Mouse (Mus musculus): ENCODE measurements around the gene Rab44. TPM values are rescaled to one million over a fixed set of nuclear protein-coding genes. Genes with fewer than 3 reads are reported as not detected.

The Rab44 gene
- polyA plus RNA-seq, 1 experiment from 2014 or later, result 1.4 TPM

GRCm38 (mm10) chr17:29071820-29072219, 42.1 kb upstream of the Rab44 start:
- H3K4me1 ChIP-seq (replicated peaks; ENCODE audit: control insufficient read depth, insufficient read depth), result peaks cover 7% of the 10 kb centered on the region
- no peak overlapping the region for H3K27ac ChIP-seq (replicated peaks)
- DNase-seq (ENCODE audit: low spot score) (no peak), ATAC-seq (ENCODE audit: low FRiP score, low TSS enrichment) (no peak)
- H3K4me3 ChIP-seq (ENCODE audit: low read depth, low read length), result no peak overlapping the region
- H3K4me2 ChIP-seq (replicated peaks; ENCODE audit: low read depth), result no peak overlapping the region
- H3K36me3 ChIP-seq (ENCODE audit: control insufficient read depth, insufficient read depth, low read length), result no peaks in the 10 kb centered on the region
- no peak overlapping the region; the same call in 1 of the 2 replicates for H3K9ac ChIP-seq (ENCODE audit: low read length)
- no peaks in the 10 kb centered on the region for H3K27me3 ChIP-seq (ENCODE audit: control insufficient read depth, insufficient read depth, low read length)
- WGBS, result 54% methylated on average over 5 of the region's 5 CpGs
- no peak for TF ChIP-seq EP300 (optimal IDR thresholded peaks at IDR 0.05)
- TF ChIP-seq CTCF (IDR thresholded peaks at IDR 0.05; ENCODE audit: low read depth), result no peak
- H3K9me3 ChIP-seq (ENCODE audit: control insufficient read depth, low read length), result no peaks in the 10 kb centered on the region

- peaks cover 7% of the 10 kb centered on the region for H3K4me1 ChIP-seq (replicated peaks; ENCODE audit: control insufficient read depth, insufficient read depth)
- no peak for TF ChIP-seq EP300 (optimal IDR thresholded peaks at IDR 0.05)
- TF ChIP-seq CTCF (IDR thresholded peaks at IDR 0.05; ENCODE audit: low read depth), result no peak
- H3K27me3 ChIP-seq (ENCODE audit: control insufficient read depth, insufficient read depth, low read length), result no peaks in the 10 kb centered on the region
- H3K36me3 ChIP-seq (ENCODE audit: control insufficient read depth, insufficient read depth, low read length), result no peaks in the 10 kb centered on the region
- H3K4me2 ChIP-seq (replicated peaks; ENCODE audit: low read depth), result 0 out of 2 replicates have a peak overlapping the region, but pooled peaks have one; percentile 8
- H3K27ac ChIP-seq (replicated peaks), result no peak overlapping the region
- H3K4me3 ChIP-seq (ENCODE audit: low read depth, low read length), result no peak overlapping the region
- H3K9me3 ChIP-seq (ENCODE audit: control insufficient read depth, low read length), result no peaks in the 10 kb centered on the region
- ATAC-seq (ENCODE audit: low FRiP score, low TSS enrichment), result no peak
- no peak overlapping the region for H3K9ac ChIP-seq (ENCODE audit: low read length)
- DNase-seq (ENCODE audit: low spot score), result peak; percentile 51
- 21% methylated on average over 11 of the region's 11 CpGs for WGBS
Measured at GRCm38 (mm10) chr17:29072701-29073307, 41.1 kb upstream of the Rab44 start.

DNA sequence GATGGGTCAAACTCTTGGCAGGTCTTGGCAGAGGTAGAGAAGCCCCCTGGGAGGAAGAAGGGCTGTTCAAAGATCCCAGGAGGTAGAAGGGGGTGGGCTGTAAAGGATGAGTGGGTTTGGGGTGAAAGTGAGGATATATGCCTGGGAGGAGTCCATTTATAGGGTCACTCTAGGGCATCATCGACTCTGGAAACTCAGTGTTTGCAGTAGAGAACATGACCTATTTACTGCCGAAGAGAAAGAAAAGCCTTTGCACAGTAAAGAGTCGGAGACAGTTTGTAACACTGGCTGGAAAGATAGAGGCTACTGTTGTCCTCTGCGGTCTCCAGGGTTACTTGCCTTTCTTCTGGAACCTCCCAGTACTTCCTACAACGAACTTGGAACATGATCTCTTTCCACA, 40.6 kb upstream of the Rab44 start:
- DNase-seq (ENCODE audit: low spot score) (no peak), ATAC-seq (ENCODE audit: low FRiP score, low TSS enrichment) (no peak)
- Histone ChIP-seq H3K4me1 (replicated peaks; ENCODE audit: control insufficient read depth, insufficient read depth) (peaks cover 7% of the 10 kb centered on the region), H3K4me3 (ENCODE audit: low read depth, low read length) (no peak overlapping the region), H3K27me3 (ENCODE audit: control insufficient read depth, insufficient read depth, low read length) (no peaks in the 10 kb centered on the region), H3K27ac (replicated peaks) (no peak overlapping the region), H3K9me3 (ENCODE audit: control insufficient read depth, low read length) (no peaks in the 10 kb centered on the region), H3K9ac (ENCODE audit: low read length) (no peak overlapping the region), H3K4me2 (replicated peaks; ENCODE audit: low read depth) (0 out of 2 replicates have a peak overlapping the region, but pooled peaks have one; percentile 8), H3K36me3 (ENCODE audit: control insufficient read depth, insufficient read depth, low read length) (no peaks in the 10 kb centered on the region)
- 40% methylated on average over 5 of the region's 5 CpGs for WGBS
- no peak for TF ChIP-seq CTCF (IDR thresholded peaks at IDR 0.05; ENCODE audit: low read depth)
- no peak for TF ChIP-seq EP300 (optimal IDR thresholded peaks at IDR 0.05)

DNA sequence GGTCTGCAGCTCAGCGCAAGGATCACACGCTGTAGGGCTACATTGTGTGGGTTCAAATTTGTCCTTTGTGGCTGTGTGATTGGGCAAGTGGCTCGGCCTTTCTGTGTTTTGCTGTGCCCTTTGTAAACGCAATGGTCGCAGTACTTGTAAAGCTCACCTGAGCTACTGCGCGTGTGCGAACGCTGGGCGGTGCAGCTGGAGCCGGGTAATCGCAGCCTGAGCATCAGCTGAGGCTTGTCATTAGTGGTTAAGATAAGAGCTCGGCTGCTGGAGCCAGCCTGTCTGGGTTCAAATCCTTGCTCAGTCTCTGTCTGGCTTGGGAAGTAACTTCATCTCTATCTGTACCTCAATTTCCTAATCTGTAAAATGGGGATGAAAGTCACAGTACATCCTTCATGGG, 39.9 kb upstream of the Rab44 start:
- H3K27ac ChIP-seq (replicated peaks), result no peak overlapping the region
- no peak overlapping the region for H3K4me2 ChIP-seq (replicated peaks; ENCODE audit: low read depth)
- TF ChIP-seq CTCF (IDR thresholded peaks at IDR 0.05; ENCODE audit: low read depth) (no peak), EP300 (optimal IDR thresholded peaks at IDR 0.05) (no peak)

DNA sequence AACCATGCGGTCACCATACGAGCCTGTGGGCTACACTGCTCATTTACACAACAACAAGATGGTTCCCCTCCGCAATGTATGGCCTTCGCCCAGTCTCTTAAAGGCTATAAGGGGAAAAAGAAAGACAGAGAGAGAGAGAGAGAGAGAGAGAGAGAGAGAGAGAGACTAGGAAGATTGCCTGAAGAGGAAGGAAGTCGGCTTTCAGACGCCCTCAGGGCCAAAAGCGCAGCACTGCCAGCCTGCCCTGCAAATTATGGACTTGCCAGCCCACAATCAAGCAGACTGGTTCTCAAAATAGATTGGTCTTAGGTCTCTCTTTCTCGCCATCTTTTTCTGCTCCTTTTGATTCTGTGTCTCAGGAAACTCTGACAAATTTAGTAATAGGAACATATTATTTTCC, 37.7 kb upstream of the Rab44 start:
- ATAC-seq (ENCODE audit: low FRiP score, low TSS enrichment), result no peak
- Histone ChIP-seq H3K9me3 (ENCODE audit: control insufficient read depth, low read length) (no peaks in the 10 kb centered on the region), H3K9ac (ENCODE audit: low read length) (no peak overlapping the region), H3K4me3 (ENCODE audit: low read depth, low read length) (no peak overlapping the region), H3K27me3 (ENCODE audit: control insufficient read depth, insufficient read depth, low read length) (no peaks in the 10 kb centered on the region), H3K36me3 (ENCODE audit: control insufficient read depth, insufficient read depth, low read length) (no peaks in the 10 kb centered on the region), H3K4me1 (replicated peaks; ENCODE audit: control insufficient read depth, insufficient read depth) (peaks cover 7% of the 10 kb centered on the region), H3K4me2 (replicated peaks; ENCODE audit: low read depth) (no peak overlapping the region), H3K27ac (replicated peaks) (no peak overlapping the region)
- DNase-seq (ENCODE audit: low spot score), result no peak
- WGBS, result 87% methylated on average over 8 of the region's 8 CpGs
- TF ChIP-seq CTCF (IDR thresholded peaks at IDR 0.05; ENCODE audit: low read depth), result no peak
- TF ChIP-seq EP300 (optimal IDR thresholded peaks at IDR 0.05), result no peak

More for the DNA sequence above, 39.9 kb upstream of the Rab44 start:
- Histone ChIP-seq H3K4me1 (replicated peaks; ENCODE audit: control insufficient read depth, insufficient read depth) (peaks cover 7% of the 10 kb centered on the region), H3K27me3 (ENCODE audit: control insufficient read depth, insufficient read depth, low read length) (no peaks in the 10 kb centered on the region), H3K9me3 (ENCODE audit: control insufficient read depth, low read length) (no peaks in the 10 kb centered on the region), H3K4me3 (ENCODE audit: low read depth, low read length) (no peak overlapping the region), H3K36me3 (ENCODE audit: control insufficient read depth, insufficient read depth, low read length) (no peaks in the 10 kb centered on the region), H3K9ac (ENCODE audit: low read length) (no peak overlapping the region)
- peak; percentile 61 for DNase-seq (ENCODE audit: low spot score)
- WGBS, result 69% methylated on average over 13 of the region's 13 CpGs
- 0 out of 2 replicates have a peak, but pooled peaks have one; percentile 18 for ATAC-seq (ENCODE audit: low FRiP score, low TSS enrichment)

- Histone ChIP-seq H3K27ac (replicated peaks) (peak overlapping the region; percentile 45; the same call in 1 of the 2 replicates), H3K9ac (ENCODE audit: low read length) (peak overlapping the region; percentile 48), H3K36me3 (ENCODE audit: control insufficient read depth, insufficient read depth, low read length) (no peaks in the 10 kb centered on the region), H3K4me1 (replicated peaks; ENCODE audit: control insufficient read depth, insufficient read depth) (peaks cover 6% of the 10 kb centered on the region), H3K4me2 (replicated peaks; ENCODE audit: low read depth) (peak overlapping the region; percentile 60), H3K27me3 (ENCODE audit: control insufficient read depth, insufficient read depth, low read length) (no peaks in the 10 kb centered on the region), H3K4me3 (ENCODE audit: low read depth, low read length) (peak overlapping the region; percentile 29), H3K9me3 (ENCODE audit: control insufficient read depth, low read length) (no peaks in the 10 kb centered on the region)
- DNase-seq (ENCODE audit: low spot score) (peak; percentile 47), ATAC-seq (ENCODE audit: low FRiP score, low TSS enrichment) (no peak)
- WGBS, result 12% methylated on average over 14 of the region's 14 CpGs
- no peak for TF ChIP-seq EP300 (optimal IDR thresholded peaks at IDR 0.05)
- 0 out of 2 replicates have a peak, but pooled peaks have one; percentile 16 for TF ChIP-seq CTCF (IDR thresholded peaks at IDR 0.05; ENCODE audit: low read depth)
Measured at GRCm38 (mm10) chr17:29077786-29078509, 36.0 kb upstream of the Rab44 start.
